Mouse (Mus musculus): ENCODE results near the gene Tmem156.
A peak's percentile ranks its signal among the peaks of the same experiment; 100 is the strongest.

Gene Tmem156

GRCm38 (mm10) chr5:65100002-65100401 lies 8.1 kb upstream of the Tmem156 start:
- no peak for DNase-seq (ENCODE audit: extremely low read depth, insufficient read length, low spot score)

GRCm38 (mm10) chr5:65097457-65097856 lies 5.5 kb upstream of the Tmem156 start:
- no peak for DNase-seq (ENCODE audit: extremely low read depth, insufficient read length, low spot score)

GRCm38 (mm10) chr5:65096805-65097204 lies 4.9 kb upstream of the Tmem156 start:
- DNase-seq (ENCODE audit: extremely low read depth, insufficient read length, low spot score): no peak

- no peak for DNase-seq (ENCODE audit: extremely low read depth, insufficient read length, low spot score)
Observed at GRCm38 (mm10) chr5:65096082-65096481, 4.2 kb upstream of the Tmem156 start.

GRCm38 (mm10) chr5:65094902-65095545 lies 3.1 kb upstream of the Tmem156 start:
- no peak for DNase-seq (ENCODE audit: extremely low read depth, insufficient read length, low spot score)

- DNase-seq (ENCODE audit: extremely low read depth, insufficient read length, low spot score): no peak
Observed at GRCm38 (mm10) chr5:65093769-65094168, 1.8 kb upstream of the Tmem156 start.

GRCm38 (mm10) chr5:65091184-65091858 lies 611 bp downstream of the Tmem156 start:
- no peak for DNase-seq (ENCODE audit: extremely low read depth, insufficient read length, low spot score)

- DNase-seq (ENCODE audit: extremely low read depth, insufficient read length, low spot score): no peak
Observed at GRCm38 (mm10) chr5:65089707-65090106, 2.2 kb downstream of the Tmem156 start.

GRCm38 (mm10) chr5:65086522-65086921 lies 5.4 kb downstream of the Tmem156 start:
- peak; percentile 50 for DNase-seq (ENCODE audit: extremely low read depth, insufficient read length, low spot score)

GRCm38 (mm10) chr5:65081836-65082235 lies 10.1 kb downstream of the Tmem156 start:
- DNase-seq (ENCODE audit: extremely low read depth, insufficient read length, low spot score): no peak

- no peak for DNase-seq (ENCODE audit: extremely low read depth, insufficient read length, low spot score)
Observed at GRCm38 (mm10) chr5:65079881-65080280, 12.1 kb downstream of the Tmem156 start.

GRCm38 (mm10) chr5:65078081-65078480 lies 13.9 kb downstream of the Tmem156 start:
- DNase-seq (ENCODE audit: extremely low read depth, insufficient read length, low spot score): no peak

GRCm38 (mm10) chr5:65076748-65077147 lies 15.2 kb downstream of the Tmem156 start:
- no peak for DNase-seq (ENCODE audit: extremely low read depth, insufficient read length, low spot score)

GRCm38 (mm10) chr5:65076087-65076486 lies 15.8 kb downstream of the Tmem156 start:
- no peak for DNase-seq (ENCODE audit: extremely low read depth, insufficient read length, low spot score)

GRCm38 (mm10) chr5:65074693-65075092 lies 17.2 kb downstream of the Tmem156 start:
- DNase-seq (ENCODE audit: extremely low read depth, insufficient read length, low spot score): no peak

- DNase-seq (ENCODE audit: extremely low read depth, insufficient read length, low spot score): no peak
Observed at GRCm38 (mm10) chr5:65073247-65073646, 18.7 kb downstream of the Tmem156 start.

- no peak for DNase-seq (ENCODE audit: extremely low read depth, insufficient read length, low spot score)
Observed at GRCm38 (mm10) chr5:65071689-65072118, 20.2 kb downstream of the Tmem156 start.

GRCm38 (mm10) chr5:65069872-65070271 lies 22.1 kb downstream of the Tmem156 start:
- DNase-seq (ENCODE audit: extremely low read depth, insufficient read length, low spot score): no peak

GRCm38 (mm10) chr5:65068166-65068565 lies 23.8 kb downstream of the Tmem156 start:
- no peak for DNase-seq (ENCODE audit: extremely low read depth, insufficient read length, low spot score)

GRCm38 (mm10) chr5:65063266-65063665 lies 28.7 kb downstream of the Tmem156 start:
- no peak for DNase-seq (ENCODE audit: extremely low read depth, insufficient read length, low spot score)

- no peak for DNase-seq (ENCODE audit: extremely low read depth, insufficient read length, low spot score)
Observed at GRCm38 (mm10) chr5:65062236-65062635, 29.7 kb downstream of the Tmem156 start.

- no peak for DNase-seq (ENCODE audit: extremely low read depth, insufficient read length, low spot score)
Observed at GRCm38 (mm10) chr5:65059806-65060205, 32.1 kb downstream of the Tmem156 start.
